Mouse (Mus musculus) adrenal gland, postnatal 14 days (tissue): ENCODE data around the gene Tceal1. TPM values are rescaled to one million over a fixed set of nuclear protein-coding genes. Genes with fewer than 3 reads are reported as not detected.

ENCODE experiments used
- DNase-seq: peaks from one replicate; pipeline ENCODE4 v3.0.0; 2021; ENCODE audit warnings: mixed read lengths
- total RNA-seq: library from RNA; stranded (reverse); gene quantifications from 2 replicates; pipeline ENCODE4 v1.2.3, GENCODE M21; 2021

The Tceal1 gene
- total RNA-seq, 1 experiment from 2014 or later, result 6.9 TPM

DNA sequence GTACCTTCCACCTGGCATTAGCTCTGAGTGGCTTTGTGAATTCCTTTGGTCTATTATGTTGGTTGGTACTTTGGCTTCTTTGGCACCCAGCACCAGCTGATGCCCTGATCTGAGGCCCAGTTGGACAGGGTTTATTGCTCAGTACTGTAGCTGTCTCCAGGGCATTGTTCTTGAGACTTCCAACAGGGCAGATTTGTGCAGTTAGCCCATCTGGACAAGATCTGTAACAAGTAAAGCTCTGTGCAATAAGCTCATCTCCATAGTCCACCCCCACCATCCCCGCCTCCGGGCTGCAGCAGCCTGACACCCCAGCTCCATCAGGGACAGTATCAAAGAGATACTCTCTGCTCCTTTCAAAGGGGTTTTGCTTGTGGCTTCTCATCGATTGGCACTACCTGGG, 47.7 kb downstream of the Tceal1 start:
- no peak for DNase-seq

Other genes starting within 250 kb of the Tceal1 start
- not detected in 2 replicates for gene Kir3dl1, start 190.0 kb upstream of the Tceal1 start, total RNA-seq
- not detected in 2 replicates for gene Kir3dl2, start 163.9 kb upstream of the Tceal1 start, total RNA-seq
- gene Tceal3, start 117.1 kb upstream of the Tceal1 start, total RNA-seq, result 39.4 and 39.8 TPM in 2 replicates
- 321 and 346 TPM in 2 replicates for gene Morf4l2, start 35.7 kb downstream of the Tceal1 start, total RNA-seq
- not detected in 2 replicates for gene Glra4, start 72.2 kb downstream of the Tceal1 start, total RNA-seq
- 5.2 and 8.1 TPM in 2 replicates for gene Plp1, start 114.7 kb downstream of the Tceal1 start, total RNA-seq
- gene Rab9b, start 160.8 kb downstream of the Tceal1 start, total RNA-seq, result 0.56 and 0.68 TPM in 2 replicates
- not detected in 2 replicates for gene H2bfm, start 219.3 kb downstream of the Tceal1 start, total RNA-seq